Comparison of ENCODE assay signal across 27 mouse cellular contexts in genomic region chr12:38832981-38833380, GRCm38 (mm10). TPM values are rescaled to one million over a fixed set of nuclear protein-coding genes. Genes with fewer than 3 reads are reported as not detected.
A peak's percentile ranks its signal among the peaks of the same experiment; 100 is the strongest.
DNase-seq lines count a peak whose midpoint lies in the region; ATAC-seq and TF ChIP-seq lines count a peak whose summit lies in the region.
"Had no signal": no experiment of that assay in that cellular context is flagged by ENCODE, and none has a peak within 500 bp of the region (broad histone marks: within the 10 kb centered on the region; RNA-seq: fewer than 3 reads in every experiment).

No protein-coding gene starts in this region.

- H3K9ac ChIP-seq in forebrain, embryonic 14.5 days (ENCODE audit: low read length), result no peak overlapping the region
- H3K9ac ChIP-seq: embryonic facial prominence, embryonic 12.5 days; forebrain, embryonic 15.5 days; heart, embryonic 15.5 days; hindbrain, embryonic 12.5 days; limb, embryonic 13.5 days; liver, embryonic 12.5 days; liver, postnatal 0 days had no signal

- H3K27ac ChIP-seq in cerebellum, adult 2 months (ENCODE audit: insufficient read depth, low read length), result peak overlapping the region; percentile 80; the same call in 1 of the 2 replicates
- no peak overlapping the region for H3K27ac ChIP-seq in forebrain, embryonic 14.5 days (ENCODE audit: low read depth, low read length)
- H3K27ac ChIP-seq: embryonic facial prominence, embryonic 12.5 days; forebrain, embryonic 15.5 days; heart, embryonic 15.5 days; hindbrain, embryonic 12.5 days; hindbrain, postnatal 0 days; limb, embryonic 13.5 days; liver, embryonic 12.5 days had no signal

- H3K9me3 ChIP-seq in forebrain, embryonic 14.5 days (replicated peaks; ENCODE audit: control insufficient read depth, low read length), result no peaks in the 10 kb centered on the region
- H3K9me3 ChIP-seq: embryonic facial prominence, embryonic 12.5 days; forebrain, embryonic 15.5 days; heart, embryonic 15.5 days; hindbrain, embryonic 12.5 days; limb, embryonic 13.5 days; liver, embryonic 12.5 days had no signal

- 11% methylated on average over 10 of the region's 10 CpGs for WGBS in cerebellum, adult 2 months
- WGBS in forebrain, embryonic 14.5 days, result 93% methylated on average over 10 of the region's 10 CpGs

- TF ChIP-seq CTCF in cerebellum, adult 2 months (IDR thresholded peaks at IDR 0.05; ENCODE audit: borderline replicate concordance, insufficient read depth, low read depth, low read length), result no peak

- DNase-seq in left cerebral cortex, postnatal 4 days, result peak; percentile 61
- DNase-seq in left cerebral cortex, postnatal 10 days (ENCODE audit: extremely low spot score in 1 of 2, low spot score in 2 of 2), result no peak
- peak; percentile 95 to 99 for DNase-seq in cerebellum, adult 2 months
- peak; percentile 91 to 96 for DNase-seq in cerebellum, postnatal 14 days
- DNase-seq in forebrain, embryonic 14.5 days (ENCODE audit: low spot score), result no peak
- DNase-seq in gastrocnemius, postnatal 10 days, result no peak
- no peak for DNase-seq in right cerebral cortex, postnatal 4 days
- DNase-seq: adrenal gland, postnatal 14 days; embryo, embryonic 11 days; heart, postnatal 36 days; kidney, adult 9 months; kidney, postnatal 10 days; layer of hippocampus, adult 9-11 months; liver, postnatal 0 days; lung, postnatal 36 days had no signal

- no peak for ATAC-seq in forebrain, embryonic 14.5 days
- ATAC-seq: forebrain, embryonic 15.5 days; hindbrain, postnatal 0 days; intestine, postnatal 0 days; liver, embryonic 12.5 days; liver, postnatal 0 days; midbrain, embryonic 16.5 days; Patski had no signal

- H3K27me3 ChIP-seq in cerebellum, adult 2 months (ENCODE audit: control insufficient read depth, insufficient read depth, low read length), result no peaks in the 10 kb centered on the region
- no peaks in the 10 kb centered on the region for H3K27me3 ChIP-seq in forebrain, embryonic 14.5 days (replicated peaks; ENCODE audit: control insufficient read depth, insufficient read depth, low read length)
- H3K27me3 ChIP-seq: embryonic facial prominence, embryonic 12.5 days; forebrain, embryonic 15.5 days; heart, embryonic 15.5 days; hindbrain, embryonic 12.5 days; limb, embryonic 13.5 days; liver, embryonic 12.5 days had no signal

- TF ChIP-seq POLR2A in cerebellum, adult 2 months (IDR thresholded peaks at IDR 0.05; ENCODE audit: borderline replicate concordance, insufficient read depth, low read length), result 0 out of 2 replicates have a peak, but pooled peaks have one; percentile 5

- no peaks in the 10 kb centered on the region for H3K36me3 ChIP-seq in forebrain, embryonic 14.5 days (ENCODE audit: control insufficient read depth, insufficient read depth, low read length)
- H3K36me3 ChIP-seq: embryonic facial prominence, embryonic 12.5 days; forebrain, embryonic 15.5 days; hindbrain, embryonic 12.5 days; limb, embryonic 13.5 days; liver, embryonic 12.5 days had no signal

- intact Hi-C loops in left cerebral cortex, postnatal 4 days (cut with DNase I), result no loop called here
- intact Hi-C loops in left cerebral cortex, postnatal 10 days (cut with DNase I), result no loop called here

- no peak overlapping the region for H3K4me2 ChIP-seq in forebrain, embryonic 14.5 days (ENCODE audit: low read length)
- H3K4me2 ChIP-seq: embryonic facial prominence, embryonic 12.5 days; forebrain, embryonic 15.5 days; heart, embryonic 15.5 days; hindbrain, embryonic 12.5 days; limb, embryonic 13.5 days; liver, embryonic 12.5 days; midbrain, embryonic 11.5 days had no signal

- no peak overlapping the region for H3K4me3 ChIP-seq in cerebellum, adult 2 months (replicated peaks; ENCODE audit: insufficient read depth, low read depth, low read length)
- H3K4me3 ChIP-seq in forebrain, embryonic 14.5 days (ENCODE audit: low read depth, low read length), result no peak overlapping the region
- H3K4me3 ChIP-seq: embryonic facial prominence, embryonic 12.5 days; forebrain, embryonic 15.5 days; heart, embryonic 15.5 days; hindbrain, embryonic 12.5 days; limb, embryonic 13.5 days; liver, embryonic 12.5 days had no signal

- peaks cover 16% of the 10 kb centered on the region for H3K4me1 ChIP-seq in cerebellum, adult 2 months (ENCODE audit: control insufficient read depth, insufficient read depth, low read length)
- no peaks in the 10 kb centered on the region; the same call in 1 of the 2 replicates for H3K4me1 ChIP-seq in forebrain, embryonic 14.5 days (ENCODE audit: control insufficient read depth, insufficient read depth, low read length)
- H3K4me1 ChIP-seq: heart, embryonic 15.5 days; hindbrain, embryonic 12.5 days; liver, embryonic 12.5 days had no signal

RNA-seq across cellular contexts. Expression of gene Etv1, which starts 53.8 kb away (rescaled TPM):
- 10 to 100 TPM; 52.5 to 53.3 TPM for total RNA-seq in left cerebral cortex, postnatal 4 days (2021)
- total RNA-seq in left cerebral cortex, postnatal 10 days (2021), result 10 to 100 TPM; 64.3 to 67.3 TPM
- 134 and 167 TPM in 2 replicates for polyA plus RNA-seq in cerebellum, adult 2 months (2012; rRNA removed)
- 28.1 and 37.0 TPM in 2 replicates for polyA plus RNA-seq in forebrain, embryonic 14.5 days (2014; fragmentation: Nextera tagmentation; extraction: Ambion mirVana)
- 1 to 10 TPM; 8.5 to 8.6 TPM for total RNA-seq in gastrocnemius, postnatal 10 days (2021)
- total RNA-seq: MEL had no signal

Comparison
In these comparisons a context has a peak if more than half of its experiments do, and no peak if none do; other contexts are left out.
1. DNase-seq: peak in left cerebral cortex, postnatal 4 days (single experiment), cerebellum, adult 2 months (2 of 2) and cerebellum, postnatal 14 days (2 of 2); none in left cerebral cortex, postnatal 10 days (0 of 2), forebrain, embryonic 14.5 days (single experiment), gastrocnemius, postnatal 10 days (single experiment) and right cerebral cortex, postnatal 4 days (single experiment).
2. RNA of gene Etv1, which starts 53.8 kb away (total RNA-seq): 64.3 to 67.3 TPM in left cerebral cortex, postnatal 10 days and 52.5 to 53.3 TPM in left cerebral cortex, postnatal 4 days; 8.5 to 8.6 TPM in gastrocnemius, postnatal 10 days; every median in the first group is over 4 times any median in the second.